Mouse (Mus musculus) testis, adult 2 months (tissue): ENCODE results near the gene Trir.

Experiments used
- CTCF ChIP-seq: fragments of 200-500 bp; IDR thresholded peaks from 2 replicates; pipeline ENCODE4 v1.5.1; 2012; ENCODE audit warnings: low read depth, mild to moderate bottlenecking, inconsistent platforms, low read length, moderate library complexity; ENCODE audit not compliant: control insufficient read depth, insufficient read depth, insufficient replicate concordance
- POLR2A ChIP-seq: fragments of 200-500 bp; IDR thresholded peaks from 2 replicates; pipeline ENCODE4 v1.6.1; 2012; ENCODE audit warnings: low read depth, mild to moderate bottlenecking, inconsistent platforms, low read length, moderate library complexity; ENCODE audit not compliant: control insufficient read depth

DNA sequence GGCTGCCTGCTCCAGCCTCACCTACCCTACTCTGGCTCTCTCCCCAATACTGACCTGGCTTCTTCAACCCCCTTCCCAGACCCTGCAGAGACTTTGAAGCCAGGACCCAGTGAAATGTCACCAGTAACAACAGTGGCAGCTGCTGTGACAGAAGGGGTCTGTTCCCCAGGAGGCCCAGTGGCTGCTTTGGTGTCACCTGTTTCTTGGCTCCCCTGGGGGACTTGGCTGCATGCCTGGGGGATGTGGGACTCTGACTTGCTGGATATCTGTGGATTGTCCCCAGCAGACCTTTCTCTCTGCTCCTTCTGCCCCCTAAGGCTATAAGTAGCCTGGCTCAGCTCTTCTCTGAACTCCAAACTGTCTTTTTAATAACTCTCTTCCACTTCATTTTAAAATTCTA is 41.4 kb downstream of the Trir start, which contains the start of gene Gm5741:
- TF ChIP-seq POLR2A (no peak), CTCF (no peak)
